Comparison of ENCODE assay signal across 15 mouse cellular contexts in the genomic region with DNA sequence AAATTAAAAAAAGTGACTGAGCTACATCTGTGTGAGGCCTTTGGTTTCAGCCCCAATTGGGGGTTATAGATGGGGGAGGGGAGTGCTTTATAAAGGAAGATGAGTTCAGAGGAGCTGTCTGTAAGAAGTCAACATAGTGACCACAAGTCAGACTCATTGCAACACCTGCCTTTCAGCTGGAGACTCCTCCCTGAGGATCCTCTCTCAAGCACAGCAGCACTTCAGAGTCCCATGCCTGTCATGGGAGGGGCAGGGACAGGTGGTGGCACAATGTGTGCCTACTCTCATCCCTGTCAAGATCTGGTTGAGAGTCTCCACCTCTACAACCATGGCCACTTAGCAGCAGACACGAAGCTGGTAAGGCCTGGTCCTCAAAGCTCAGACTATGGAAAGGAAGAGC. TPM values are rescaled to one million over a fixed set of nuclear protein-coding genes. Genes with fewer than 3 reads are reported as not detected.
DNase-seq lines count a peak whose midpoint lies in the region; ATAC-seq and TF ChIP-seq lines count a peak whose summit lies in the region.
"Had no signal": no experiment of that assay in that cellular context is flagged by ENCODE, and none has a peak within 500 bp of the region (broad histone marks: within the 10 kb centered on the region; RNA-seq: fewer than 3 reads in every experiment).

No protein-coding gene starts in this region.

- H3K36me3 ChIP-seq in intestine, embryonic 16.5 days (ENCODE audit: control insufficient read depth, insufficient read depth, low read length), result no peaks in the 10 kb centered on the region
- H3K36me3 ChIP-seq in intestine, postnatal 0 days (ENCODE audit: control insufficient read depth, insufficient read depth), result no peaks in the 10 kb centered on the region
- H3K36me3 ChIP-seq in hindbrain, embryonic 10.5 days, result no peaks in the 10 kb centered on the region
- H3K36me3 ChIP-seq: heart, embryonic 15.5 days; hindbrain, embryonic 15.5 days; liver, embryonic 15.5 days; midbrain, embryonic 12.5 days had no signal

- no peak overlapping the region for H3K4me3 ChIP-seq in intestine, embryonic 16.5 days (ENCODE audit: low read length)
- no peak overlapping the region for H3K4me3 ChIP-seq in intestine, postnatal 0 days (ENCODE audit: low read depth, low read length)
- H3K4me3 ChIP-seq in hindbrain, embryonic 10.5 days, result no peak overlapping the region
- H3K4me3 ChIP-seq: heart, embryonic 15.5 days; hindbrain, embryonic 15.5 days; liver, embryonic 15.5 days; midbrain, embryonic 12.5 days had no signal

- no peaks in the 10 kb centered on the region for H3K27me3 ChIP-seq in intestine, embryonic 16.5 days (replicated peaks; ENCODE audit: control insufficient read depth, insufficient read depth, low read length)
- no peaks in the 10 kb centered on the region for H3K27me3 ChIP-seq in intestine, postnatal 0 days (replicated peaks; ENCODE audit: control insufficient read depth, insufficient read depth, low read length)
- no peaks in the 10 kb centered on the region for H3K27me3 ChIP-seq in hindbrain, embryonic 10.5 days (ENCODE audit: insufficient read depth, poor library complexity, severe bottlenecking)
- H3K27me3 ChIP-seq: heart, embryonic 15.5 days; hindbrain, embryonic 15.5 days; liver, embryonic 15.5 days; midbrain, embryonic 12.5 days; Patski had no signal

- WGBS in intestine, embryonic 16.5 days, result 96% methylated on average over 1 of the region's 1 CpGs
- 95% methylated on average over 1 of the region's 1 CpGs for WGBS in intestine, postnatal 0 days
- WGBS in hindbrain, embryonic 10.5 days, result 82% methylated on average over 1 of the region's 1 CpGs

- intact Hi-C loops in left cerebral cortex, postnatal 36 days (cut with DNase I), result no loop called here

- no peak overlapping the region for H3K9ac ChIP-seq in intestine, embryonic 16.5 days (ENCODE audit: low read depth, low read length)
- no peak overlapping the region for H3K9ac ChIP-seq in intestine, postnatal 0 days (ENCODE audit: low read depth, low read length)
- H3K9ac ChIP-seq: heart, embryonic 15.5 days; hindbrain, embryonic 15.5 days; liver, embryonic 15.5 days; midbrain, embryonic 12.5 days had no signal

- no peak for TF ChIP-seq CTCF in intestine, postnatal 0 days (IDR thresholded peaks at IDR 0.05; ENCODE audit: low read depth)

- H3K4me2 ChIP-seq in intestine, embryonic 16.5 days (ENCODE audit: low read depth, low read length), result no peak overlapping the region
- no peak overlapping the region for H3K4me2 ChIP-seq in intestine, postnatal 0 days (replicated peaks; ENCODE audit: low read depth)
- H3K4me2 ChIP-seq: heart, embryonic 15.5 days; hindbrain, embryonic 15.5 days; liver, embryonic 15.5 days; midbrain, embryonic 12.5 days had no signal

- H3K27ac ChIP-seq in intestine, embryonic 16.5 days (ENCODE audit: low read length), result no peak overlapping the region
- no peak overlapping the region for H3K27ac ChIP-seq in intestine, postnatal 0 days (ENCODE audit: low read depth, low read length)
- no peak overlapping the region for H3K27ac ChIP-seq in hindbrain, embryonic 10.5 days
- H3K27ac ChIP-seq: heart, embryonic 15.5 days; hindbrain, embryonic 15.5 days; liver, embryonic 15.5 days; midbrain, embryonic 12.5 days had no signal

- peak; percentile 37 for DNase-seq in CD4-positive, CD25-positive, alpha-beta regulatory T cell, adult 2 months (ENCODE audit: low read depth, low spot score)
- DNase-seq in thymus, adult 18-20 months, result peak; percentile 18 to 44
- no peak for DNase-seq in left cerebral cortex, postnatal 36 days (ENCODE audit: low spot score in 2 of 2)
- no peak for DNase-seq in hindbrain, embryonic 10.5 days (ENCODE audit: low spot score)
- no peak for DNase-seq in right cerebral cortex, postnatal 10 days (ENCODE audit: low spot score in 2 of 2)
- DNase-seq: adrenal gland, adult 8-10 months; left cerebral cortex, postnatal 4 days had no signal

- H3K4me1 ChIP-seq in intestine, embryonic 16.5 days (ENCODE audit: control insufficient read depth, insufficient read depth, low read length), result no peaks in the 10 kb centered on the region
- no peaks in the 10 kb centered on the region; the same call in 1 of the 2 replicates for H3K4me1 ChIP-seq in intestine, postnatal 0 days (replicated peaks; ENCODE audit: control insufficient read depth, insufficient read depth, low read length)
- H3K4me1 ChIP-seq in hindbrain, embryonic 10.5 days (replicated peaks), result no peaks in the 10 kb centered on the region; the same call in 1 of the 2 replicates
- H3K4me1 ChIP-seq: hindbrain, embryonic 15.5 days; midbrain, embryonic 12.5 days had no signal

- H3K9me3 ChIP-seq in intestine, embryonic 16.5 days (ENCODE audit: control insufficient read depth, low read length), result no peaks in the 10 kb centered on the region
- no peaks in the 10 kb centered on the region for H3K9me3 ChIP-seq in intestine, postnatal 0 days (ENCODE audit: control insufficient read depth)
- no peaks in the 10 kb centered on the region for H3K9me3 ChIP-seq in hindbrain, embryonic 10.5 days
- H3K9me3 ChIP-seq: heart, embryonic 15.5 days; hindbrain, embryonic 15.5 days; liver, embryonic 15.5 days; midbrain, embryonic 12.5 days had no signal

- ATAC-seq in intestine, embryonic 16.5 days, result peak; percentile 48
- ATAC-seq in intestine, postnatal 0 days, result no peak
- peak; percentile 27 for ATAC-seq in inflammation-experienced regulatory T-cells, adult 6 months
- ATAC-seq: Patski had no signal

RNA-seq across cellular contexts. Expression of a gene that starts 11.9 kb away (rescaled TPM):
- polyA plus RNA-seq in intestine, embryonic 16.5 days (2015; fragmentation: Nextera tagmentation; extraction: Ambion mirVana), result 106 and 108 TPM in 2 replicates
- polyA plus RNA-seq in intestine, postnatal 0 days (2015; fragmentation: Nextera tagmentation; extraction: Ambion mirVana), result 140 and 143 TPM in 2 replicates
- 100 to 1,000 TPM in 1 of 3 experiments, 10 to 100 TPM in 2; 87.5 to 260 (median 96.7) TPM for polyA plus RNA-seq in inflammation-experienced regulatory T-cells, adult 6 months (2017; shearing (Covaris generic))
- 10 to 100 TPM; 13.6 to 16.8 TPM for total RNA-seq in left cerebral cortex, postnatal 36 days (2021)
- polyA plus RNA-seq in hindbrain, embryonic 10.5 days (2016; fragmentation: Nextera tagmentation; extraction: Ambion mirVana), result 49.7 and 52.1 TPM in 2 replicates

RNA-seq across cellular contexts. Expression of a gene that starts 12.1 kb away (rescaled TPM):
- polyA plus RNA-seq in intestine, embryonic 16.5 days (2015; fragmentation: Nextera tagmentation; extraction: Ambion mirVana), result 10.2 TPM in 2 replicates
- 4.7 and 6.2 TPM in 2 replicates for polyA plus RNA-seq in intestine, postnatal 0 days (2015; fragmentation: Nextera tagmentation; extraction: Ambion mirVana)
- polyA plus RNA-seq in inflammation-experienced regulatory T-cells, adult 6 months (2017; shearing (Covaris generic)), result 10 to 100 TPM in 1 of 3 experiments, 1 to 10 TPM in 2; 6.7 to 16.1 (median 8.9) TPM
- 1 to 10 TPM; 4.8 TPM for total RNA-seq in left cerebral cortex, postnatal 36 days (2021)
- 7.2 and 7.7 TPM in 2 replicates for polyA plus RNA-seq in hindbrain, embryonic 10.5 days (2016; fragmentation: Nextera tagmentation; extraction: Ambion mirVana)

RNA-seq across cellular contexts. Expression of a gene that starts 50.9 kb away (rescaled TPM):
- 13.7 and 15.6 TPM in 2 replicates for polyA plus RNA-seq in intestine, embryonic 16.5 days (2015; fragmentation: Nextera tagmentation; extraction: Ambion mirVana)
- polyA plus RNA-seq in intestine, postnatal 0 days (2015; fragmentation: Nextera tagmentation; extraction: Ambion mirVana), result 14.5 and 15.5 TPM in 2 replicates
- polyA plus RNA-seq in inflammation-experienced regulatory T-cells, adult 6 months (2017; shearing (Covaris generic)), result 1 to 10 TPM; 3.2 to 5.2 (median 3.8) TPM
- 10 to 100 TPM in 1 of 2 experiments, 1 to 10 TPM in 1; 9.7 to 13.9 TPM for total RNA-seq in left cerebral cortex, postnatal 36 days (2021)
- 21.5 and 26.9 TPM in 2 replicates for polyA plus RNA-seq in hindbrain, embryonic 10.5 days (2016; fragmentation: Nextera tagmentation; extraction: Ambion mirVana)

Comparison
In these comparisons a context has a peak if more than half of its experiments do, and no peak if none do; other contexts are left out.
1. DNase-seq: peak in CD4-positive, CD25-positive, alpha-beta regulatory T cell, adult 2 months (single experiment) and thymus, adult 18-20 months (2 of 2); none in left cerebral cortex, postnatal 36 days (0 of 2), hindbrain, embryonic 10.5 days (single experiment) and right cerebral cortex, postnatal 10 days (0 of 2).